Mouse (Mus musculus) testis, adult 2 months (tissue): ENCODE data around the gene Kars.

Experiments used
- CTCF ChIP-seq: fragments of 200-500 bp; IDR thresholded peaks from 2 replicates; pipeline ENCODE4 v1.5.1; 2012; ENCODE audit warnings: low read depth, mild to moderate bottlenecking, inconsistent platforms, low read length, moderate library complexity; ENCODE audit not compliant: control insufficient read depth, insufficient read depth, insufficient replicate concordance
- POLR2A ChIP-seq: fragments of 200-500 bp; IDR thresholded peaks from 2 replicates; pipeline ENCODE4 v1.6.1; 2012; ENCODE audit warnings: low read depth, mild to moderate bottlenecking, inconsistent platforms, low read length, moderate library complexity; ENCODE audit not compliant: control insufficient read depth

GRCm38 (mm10) chr8:111950846-111951245, 60.3 kb downstream of the Kars start:
- TF ChIP-seq CTCF = no peak
- TF ChIP-seq POLR2A = no peak
